Mouse (Mus musculus) monocyte, adult 2 months (primary cell): ENCODE results near the gene Nyap2.
"Not testable (repeated sequence)": the region's sequence is repeated elsewhere in the genome, so short reads cannot be mapped to it uniquely, and the experiment has no call there.

ENCODE experiments used
- DNase-seq, 2 experiments: peaks; one replicate each; pipeline ENCODE4 v3.0.0; 2022; ENCODE audit warnings: low spot score in 2 of 2, low read depth in 1 of 2

Gene Nyap2

DNA sequence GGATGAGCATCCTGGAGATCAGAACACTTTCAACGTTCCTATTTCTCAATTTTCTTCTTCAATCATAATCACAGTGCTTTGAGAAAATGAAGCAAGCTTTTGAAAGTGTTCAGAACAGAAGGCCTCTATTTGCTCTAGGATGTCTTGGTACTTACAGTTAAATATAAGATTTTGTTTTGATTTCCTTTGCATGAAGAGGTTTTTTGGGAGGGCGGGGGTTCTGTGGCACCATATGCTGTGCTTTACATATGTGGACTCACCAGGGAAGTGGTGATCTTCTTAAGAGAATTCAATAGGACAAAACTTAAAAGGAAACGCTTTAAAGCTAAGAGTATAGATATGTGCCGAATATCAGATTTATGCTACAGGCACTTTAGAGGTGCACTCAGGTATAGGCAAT lies 103.0 kb downstream of the Nyap2 start:
- DNase-seq: no peak

DNA sequence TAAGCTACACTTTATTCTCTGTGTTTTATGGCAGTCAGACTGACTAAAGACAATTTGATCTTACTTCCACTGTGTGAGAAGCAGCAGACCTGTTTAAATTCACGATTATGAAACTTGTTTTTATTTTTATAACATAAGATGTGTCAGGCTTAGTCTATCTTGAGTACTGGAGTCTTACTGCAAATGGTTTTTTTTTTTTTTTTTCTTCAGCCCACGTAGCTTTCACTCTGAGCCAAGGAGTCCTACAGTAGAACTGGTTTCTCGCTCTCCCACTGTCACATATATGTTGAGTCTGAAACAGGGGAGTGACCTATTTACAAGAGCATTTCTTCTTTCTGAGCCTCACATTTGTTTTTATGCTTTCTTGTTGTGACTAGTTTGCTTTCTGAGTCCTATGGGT lies 103.9 kb downstream of the Nyap2 start:
- DNase-seq: no peak

DNA sequence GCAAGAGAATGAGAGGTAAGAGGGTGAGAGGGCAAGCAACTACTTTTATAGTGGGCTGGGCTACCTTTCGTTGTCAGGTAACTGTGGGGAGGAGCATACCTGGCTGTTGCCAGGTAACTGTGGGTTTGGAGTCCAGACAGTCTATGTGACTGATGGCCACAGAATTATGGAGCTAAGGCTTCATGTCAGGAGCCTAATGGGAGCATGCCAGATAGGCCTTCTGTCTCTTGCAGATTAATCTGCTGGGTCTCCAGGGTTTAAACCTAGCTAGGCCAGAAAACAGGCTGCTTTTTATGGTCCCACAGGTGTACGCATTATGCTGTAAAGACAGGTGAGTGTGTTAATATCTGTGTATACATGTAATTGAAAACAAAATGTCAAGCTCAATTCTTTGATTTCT lies 132.8 kb downstream of the Nyap2 start:
- no peak for DNase-seq

DNA sequence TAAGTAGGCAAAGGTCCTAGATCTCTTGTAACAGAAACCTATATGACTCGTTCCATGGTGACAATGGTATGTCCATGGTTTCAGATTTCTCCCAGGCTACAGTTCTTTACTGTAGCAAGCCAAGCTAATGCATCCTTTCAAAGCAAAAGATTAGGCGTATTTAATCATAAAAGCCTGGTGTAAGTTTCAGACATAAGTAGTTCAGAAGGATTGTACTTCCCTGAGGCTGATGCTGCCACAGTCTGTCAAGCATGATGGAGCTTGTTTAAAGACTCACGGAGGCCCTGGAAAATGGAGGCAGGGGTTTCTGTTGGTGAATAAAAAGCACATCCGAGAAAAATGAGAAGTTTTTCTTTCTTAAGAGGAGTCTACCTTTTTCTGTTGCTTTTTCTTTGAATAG lies 134.7 kb downstream of the Nyap2 start:
- no peak for DNase-seq

DNA sequence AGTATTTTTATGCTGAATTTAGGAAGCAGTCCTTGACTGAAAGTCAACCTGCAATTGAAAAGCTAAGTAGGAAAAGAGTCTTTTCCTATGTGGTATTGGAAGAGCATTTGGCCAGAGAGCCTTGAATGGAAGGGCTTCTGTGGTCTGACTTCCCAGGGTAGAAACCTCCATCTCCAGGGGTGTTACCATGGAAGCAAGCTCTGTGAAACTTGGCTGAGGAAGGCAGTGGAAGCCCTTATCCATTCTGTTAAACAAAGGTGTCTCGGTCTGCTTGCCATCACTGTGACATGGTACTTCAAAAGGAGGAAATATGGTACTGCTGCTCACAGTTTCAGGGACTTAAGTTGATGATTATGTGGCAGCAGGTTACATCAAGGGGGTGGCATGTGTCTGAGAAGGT lies 143.0 kb downstream of the Nyap2 start:
- DNase-seq: no peak

DNA sequence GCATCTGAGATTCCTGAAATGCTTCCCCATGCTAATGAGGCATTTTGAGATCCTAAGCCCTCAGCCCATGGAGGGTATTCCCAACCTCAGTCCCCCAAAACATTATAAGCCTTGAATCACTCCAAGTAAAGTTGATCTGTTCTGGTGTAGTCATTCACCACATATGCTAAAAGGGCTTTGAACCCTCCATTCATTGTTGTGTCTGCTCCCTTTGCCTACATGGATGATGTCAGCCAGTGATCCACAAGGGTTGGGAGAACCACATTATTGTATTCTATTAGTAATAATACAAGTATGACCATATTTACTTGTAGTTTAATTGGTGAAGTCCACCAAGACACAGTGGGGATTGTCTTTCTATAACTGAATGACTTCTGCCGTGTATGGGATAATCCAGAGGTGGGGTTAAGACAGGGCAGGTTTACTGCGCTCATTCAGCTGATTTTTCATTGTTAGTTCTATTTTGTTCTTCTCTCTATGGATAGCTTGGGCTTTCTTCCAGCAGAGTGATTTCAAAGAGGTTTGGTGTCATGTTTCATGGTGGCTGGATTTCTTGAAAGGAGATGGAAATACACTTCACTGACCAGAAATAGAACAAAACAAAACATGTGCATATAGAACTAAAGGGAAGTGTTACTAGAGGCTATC lies 155.1 kb downstream of the Nyap2 start:
- no peak for DNase-seq

DNA sequence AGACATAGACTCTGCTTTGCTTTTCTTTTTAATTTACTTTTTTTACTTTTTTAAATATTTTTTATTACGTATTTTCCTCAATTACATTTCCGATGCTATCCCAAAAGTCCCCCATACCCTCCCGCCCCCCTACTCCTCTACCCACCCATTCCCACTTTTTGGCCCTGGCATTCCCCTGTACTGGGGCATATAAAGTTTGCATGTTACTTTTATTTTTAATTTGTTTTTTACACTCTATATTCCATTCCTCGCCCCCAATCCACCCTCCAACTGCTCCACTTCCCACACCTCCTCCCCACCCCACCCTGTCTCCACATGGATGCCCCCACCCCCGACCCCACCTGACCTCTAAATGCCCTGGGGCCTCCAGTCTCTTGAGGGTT lies 155.6 kb downstream of the Nyap2 start:
- DNase-seq: not testable (repeated sequence)

DNA sequence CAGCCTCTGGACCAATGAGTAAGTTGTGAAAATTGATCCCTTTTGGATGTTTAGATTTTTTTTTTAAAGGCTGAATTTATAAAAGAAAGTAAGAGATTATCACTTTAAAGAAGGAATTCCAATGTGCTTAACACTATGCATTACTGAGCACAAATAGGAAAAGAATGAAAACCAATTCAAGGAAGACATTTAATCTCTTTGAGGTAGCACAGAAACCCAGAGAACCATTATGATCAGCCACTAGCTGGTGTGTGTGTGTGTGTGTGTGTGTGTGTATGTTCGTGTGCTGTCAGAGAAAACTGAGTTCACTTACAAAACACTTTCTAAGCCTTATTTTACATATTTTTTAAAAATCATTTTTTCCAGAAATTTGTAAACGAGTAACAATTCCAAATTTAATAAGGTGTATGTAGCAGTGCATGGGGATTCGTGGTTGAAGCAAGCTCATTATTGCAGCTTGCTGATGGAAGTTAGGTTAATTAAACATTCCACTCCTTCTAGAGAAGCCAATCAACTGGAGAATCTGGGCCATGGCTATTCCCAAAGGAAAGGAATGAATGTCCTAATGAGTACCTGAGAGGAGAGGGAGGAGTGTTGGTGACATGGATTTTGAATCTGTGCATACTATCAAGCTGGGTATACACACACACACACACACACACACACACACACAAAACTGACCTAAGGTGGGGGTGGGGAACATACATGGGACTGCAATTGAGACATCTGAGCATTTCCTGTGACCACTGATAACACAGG lies 171.9 kb downstream of the Nyap2 start:
- DNase-seq: no peak

DNA sequence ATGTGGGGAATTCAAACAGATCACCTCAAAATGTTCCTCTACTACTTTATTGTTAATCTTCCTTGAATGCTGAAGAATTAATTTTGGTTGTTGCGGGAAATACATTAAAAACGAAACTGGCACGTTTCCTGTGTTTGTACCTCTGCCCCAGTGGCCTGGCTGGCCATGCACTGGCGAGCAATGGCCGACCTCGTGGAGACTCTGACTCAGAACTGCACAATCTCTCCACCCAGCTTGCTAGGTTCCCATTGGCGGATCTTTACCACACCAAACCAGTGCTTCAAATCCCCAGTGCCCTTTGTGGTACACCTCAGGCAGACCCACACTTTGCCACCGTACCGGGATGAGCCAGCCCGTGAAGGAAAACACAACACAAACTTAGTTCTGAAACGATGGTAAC lies 173.3 kb downstream of the Nyap2 start:
- no peak for DNase-seq

DNA sequence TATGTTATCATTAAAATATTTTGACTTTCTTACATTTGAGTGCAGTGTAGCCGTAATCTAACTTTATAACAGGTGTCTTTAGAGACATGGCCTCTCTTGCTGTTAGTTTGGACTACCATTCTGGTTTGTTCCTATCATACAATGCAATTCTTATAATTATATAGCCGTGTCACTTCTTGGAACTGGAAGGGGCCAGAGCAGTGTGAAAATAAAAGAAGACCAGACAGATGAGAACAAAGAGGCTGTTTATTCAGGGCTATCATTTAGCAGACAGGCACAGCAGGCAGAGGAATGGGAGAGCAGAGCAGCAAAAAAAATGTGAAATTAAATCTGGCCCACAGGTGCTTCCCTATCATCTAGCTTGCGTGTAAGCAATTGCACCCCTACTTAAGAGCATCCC lies 189.7 kb downstream of the Nyap2 start:
- no peak for DNase-seq

DNA sequence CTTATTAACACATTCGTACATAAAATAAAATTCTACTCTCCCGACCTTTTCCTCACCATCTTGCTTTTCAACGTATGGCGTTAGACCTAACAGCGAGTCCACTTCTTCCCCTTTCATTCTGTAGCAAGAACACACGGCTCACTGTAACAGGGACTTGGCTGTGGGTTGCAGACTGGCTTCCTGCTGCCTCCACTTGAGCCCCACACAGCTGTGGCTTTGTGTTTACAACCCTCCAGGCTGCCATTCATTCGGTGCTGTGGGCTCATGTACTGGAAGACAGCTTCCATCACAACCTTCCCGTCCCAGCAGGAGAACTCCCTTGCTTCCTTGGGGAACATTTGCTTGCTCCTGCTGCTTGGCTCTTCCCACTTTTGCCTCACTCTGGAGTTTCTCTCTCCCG lies 204.2 kb downstream of the Nyap2 start:
- no peak for DNase-seq

DNA sequence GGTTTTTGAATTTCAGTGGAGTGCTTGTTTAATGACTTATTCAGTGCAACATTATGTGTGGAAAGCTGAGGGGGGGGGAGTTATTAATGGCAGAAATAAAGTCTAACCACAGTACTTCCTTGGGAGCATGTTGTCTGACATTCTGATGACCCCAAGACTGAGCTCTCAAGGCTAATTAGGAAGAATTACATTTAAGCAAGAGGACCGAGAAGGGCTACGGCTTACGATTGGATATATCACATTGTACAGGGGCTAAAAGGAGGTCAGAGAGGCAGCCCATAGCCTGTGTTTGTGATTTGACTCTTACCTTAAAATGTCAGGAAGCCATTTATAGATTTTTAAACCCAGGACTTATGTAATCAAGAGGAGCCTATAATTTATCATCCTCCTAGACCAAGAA lies 208.9 kb downstream of the Nyap2 start:
- no peak for DNase-seq

DNA sequence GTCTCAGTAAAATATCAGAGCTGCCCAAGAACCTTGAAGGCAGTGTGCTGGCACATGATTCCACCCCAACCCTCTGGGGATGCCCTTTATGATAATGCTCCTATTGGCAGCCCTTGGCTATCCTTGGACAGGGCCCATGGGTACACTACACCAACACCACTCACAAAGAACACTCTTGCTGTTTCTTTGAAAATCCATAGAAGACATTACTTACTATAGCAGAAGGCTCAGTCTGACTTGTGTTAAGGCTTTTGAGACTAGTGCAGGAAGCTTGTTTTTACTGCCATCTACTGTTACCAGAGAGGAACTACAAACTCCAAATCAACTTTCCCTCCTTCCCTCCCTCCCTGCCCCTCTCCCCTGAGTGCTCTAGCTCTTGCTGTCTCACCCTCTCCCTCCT lies 210.3 kb downstream of the Nyap2 start:
- no peak for DNase-seq

DNA sequence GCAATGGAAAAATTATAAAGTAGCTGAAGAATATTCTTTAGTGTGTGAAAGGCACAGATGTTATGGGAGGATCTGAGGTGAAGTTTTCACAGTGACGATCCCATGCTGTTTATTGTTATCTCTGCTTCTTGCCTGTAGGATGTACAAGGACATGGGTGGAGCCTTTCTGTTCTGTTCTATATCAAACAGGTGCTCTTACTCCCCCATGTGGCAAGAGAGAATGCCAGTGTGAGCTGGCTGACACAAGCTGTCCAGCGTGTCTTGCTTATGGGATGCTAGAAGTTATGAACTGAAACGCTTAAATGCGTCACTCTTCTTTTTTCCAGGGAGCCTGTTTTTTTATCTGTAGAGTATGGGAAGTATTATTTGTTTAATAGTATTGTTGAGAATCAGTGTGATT lies 224.0 kb downstream of the Nyap2 start:
- DNase-seq: no peak

DNA sequence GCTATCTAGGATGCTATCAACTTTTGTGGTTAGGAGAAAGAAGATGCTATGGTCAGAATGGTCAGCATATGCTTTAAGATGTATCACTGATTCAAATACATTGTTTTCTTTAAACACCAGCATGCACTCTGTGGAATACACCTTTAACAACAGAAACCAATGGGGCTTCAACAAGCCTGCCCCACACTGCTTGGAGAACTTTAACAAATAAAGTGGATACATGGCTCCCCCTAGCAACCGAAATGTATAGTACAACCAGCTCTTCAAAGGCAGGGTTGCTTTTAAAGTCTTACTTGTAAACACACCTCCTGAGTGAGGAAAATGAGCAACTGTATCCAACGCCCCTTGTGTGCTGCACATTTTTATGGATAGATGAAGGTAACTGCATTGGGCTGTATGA lies 224.9 kb downstream of the Nyap2 start:
- no peak for DNase-seq

DNA sequence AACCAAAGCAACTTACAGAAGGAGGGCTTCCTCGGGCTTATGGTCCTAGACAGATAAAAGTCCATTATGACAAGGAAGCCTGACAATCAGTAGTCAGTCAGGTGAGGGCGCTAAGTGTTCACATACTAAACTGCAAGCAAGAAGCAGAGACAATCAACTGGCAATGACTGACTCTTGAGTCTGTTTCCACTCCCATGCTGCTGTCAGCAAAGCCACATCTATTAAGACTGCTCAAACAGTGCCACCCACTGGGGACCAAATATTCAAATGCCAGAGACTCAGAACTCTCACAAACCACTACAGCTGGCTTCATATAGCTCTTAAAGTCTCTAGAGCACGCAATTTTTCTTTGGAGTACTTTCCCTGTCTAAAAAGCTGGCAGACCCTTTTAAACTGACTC lies 226.6 kb downstream of the Nyap2 start:
- no peak for DNase-seq

DNA sequence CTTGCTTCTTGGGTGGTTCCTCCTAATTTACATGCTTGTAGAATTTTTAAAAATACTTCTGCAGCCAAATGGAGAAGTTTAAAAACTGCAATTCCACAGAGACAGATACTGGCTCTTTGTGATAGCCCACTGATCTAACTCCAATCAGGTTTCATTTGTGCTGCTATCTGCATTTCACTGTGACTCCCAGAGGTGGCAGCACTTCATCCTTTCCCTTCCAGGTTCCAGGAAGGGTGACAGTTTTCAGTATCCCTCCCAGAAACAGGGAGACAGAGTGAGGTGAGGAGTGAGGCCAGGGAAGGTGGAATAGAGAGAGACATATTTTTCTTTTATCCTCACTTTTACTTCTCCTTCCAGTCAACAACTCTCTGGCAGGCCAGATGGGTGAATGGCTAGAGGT lies 230.7 kb downstream of the Nyap2 start:
- no peak for DNase-seq

DNA sequence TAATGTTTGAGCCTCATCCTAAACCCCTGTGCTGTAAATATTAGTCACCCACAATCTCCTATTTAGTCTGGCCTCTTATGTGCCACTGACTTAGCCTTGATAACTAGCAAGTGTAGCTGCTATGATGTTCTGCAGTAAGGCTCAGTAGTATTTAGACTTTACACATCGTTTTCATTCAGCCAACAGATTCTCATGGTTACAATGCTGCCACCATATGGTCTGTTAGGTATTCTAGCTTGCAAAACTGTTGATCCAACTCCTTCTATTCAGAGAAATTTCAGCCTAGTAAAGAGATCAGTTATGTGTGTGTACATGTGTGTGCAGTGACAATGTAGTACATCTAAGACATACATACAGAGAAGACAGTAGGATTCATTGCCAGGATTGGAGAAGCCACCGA lies 231.2 kb downstream of the Nyap2 start:
- DNase-seq: no peak

DNA sequence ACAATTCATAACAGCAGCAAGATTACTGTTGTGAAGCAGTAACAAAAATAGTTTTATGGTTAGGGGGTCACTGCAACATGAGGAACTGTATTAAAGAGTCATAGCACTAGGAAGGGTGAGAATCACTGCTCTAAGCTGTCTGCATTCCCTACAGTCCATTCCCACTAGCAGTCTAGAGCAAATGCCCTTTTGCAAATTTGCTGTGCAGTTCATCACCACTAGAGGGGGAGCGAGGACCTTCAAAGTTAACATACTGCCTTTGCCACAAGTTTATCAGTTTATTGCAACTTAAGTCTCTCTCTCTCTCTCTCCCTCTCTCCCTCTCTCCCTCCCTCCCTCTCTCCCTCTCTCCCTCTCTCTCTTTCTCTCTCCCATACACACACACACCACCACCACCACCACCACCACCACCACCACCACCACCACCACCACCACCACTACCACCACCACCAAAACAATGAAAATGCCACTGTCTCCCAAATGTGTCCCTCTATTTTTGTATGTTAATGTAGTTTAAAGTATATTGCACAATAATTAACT lies 233.4 kb downstream of the Nyap2 start:
- no peak for DNase-seq

DNA sequence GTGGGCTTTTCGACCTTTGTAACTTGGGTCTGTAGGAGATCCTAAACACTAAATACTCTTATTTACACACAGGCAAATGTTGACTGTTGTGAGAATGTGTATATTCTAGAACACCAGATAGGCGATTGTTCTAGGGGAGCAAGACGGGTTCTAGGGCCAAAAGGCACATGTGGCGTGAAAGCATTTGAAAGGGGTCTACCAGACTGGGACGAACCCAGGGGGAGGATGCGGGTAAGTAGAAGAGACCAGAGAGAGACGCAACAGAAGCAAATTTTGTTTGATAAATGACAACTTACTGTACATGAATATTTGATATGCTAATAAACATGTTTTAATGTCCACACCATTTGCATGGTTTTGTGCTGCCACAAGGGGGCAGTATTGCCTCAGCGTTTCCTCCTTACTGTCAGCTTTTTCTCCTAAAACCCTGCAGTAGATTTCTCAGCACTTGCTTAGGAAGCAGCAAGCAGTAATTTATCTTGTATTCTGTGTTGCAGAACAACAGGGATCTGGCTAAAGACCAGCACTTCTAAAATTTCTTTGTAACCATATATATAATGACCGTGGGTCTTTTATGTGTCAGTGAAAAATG lies 239.7 kb downstream of the Nyap2 start:
- no peak for DNase-seq

DNA sequence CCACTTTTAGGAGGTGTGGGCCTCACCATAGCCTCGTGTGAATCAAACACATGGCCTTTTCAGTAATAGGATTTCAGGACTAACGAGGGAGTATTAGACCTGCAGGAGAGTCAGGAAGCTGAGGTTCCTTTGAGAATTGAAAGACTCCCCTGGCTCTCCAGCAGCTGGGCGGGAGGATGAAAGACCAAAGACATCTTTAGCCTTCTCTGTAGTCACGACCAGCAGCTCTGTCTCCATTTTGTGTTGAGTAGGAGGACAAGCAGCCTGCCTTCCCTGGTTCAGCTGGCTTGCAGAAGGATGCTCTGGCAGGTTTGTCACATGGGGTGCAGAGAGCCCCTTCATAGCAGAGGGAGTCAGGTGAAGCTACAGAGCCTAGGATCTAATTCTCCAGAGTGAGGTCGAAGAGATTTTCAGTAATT lies 240.3 kb downstream of the Nyap2 start:
- DNase-seq: no peak

DNA sequence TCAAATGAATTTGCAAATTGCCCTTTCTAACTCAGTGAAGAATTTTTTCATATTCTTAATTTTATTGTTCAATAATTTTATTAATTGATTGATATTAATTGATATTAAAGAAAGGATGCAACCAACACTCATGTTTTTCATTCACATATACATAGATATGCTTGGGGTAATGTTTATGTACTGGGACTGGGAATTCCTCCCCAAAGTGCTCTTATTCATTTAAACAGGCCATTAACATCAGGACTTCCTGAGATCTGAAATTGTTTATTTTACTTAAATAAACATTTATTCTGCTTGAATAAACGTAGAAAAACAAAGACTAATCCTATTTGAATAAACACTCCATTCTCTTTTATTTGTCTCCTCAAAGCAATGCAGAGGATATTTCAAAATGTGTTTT lies 311.0 kb downstream of the Nyap2 start:
- DNase-seq: no peak
